Mouse (Mus musculus) limb, embryonic 13.5 days (tissue): ENCODE measurements around the gene Atp1a3. TPM values are rescaled to one million over a fixed set of nuclear protein-coding genes. Genes with fewer than 3 reads are reported as not detected.

Experiments
- ATAC-seq: fragments of 200-750 bp; cut with Nextera tagmentation; 2 replicates; pipeline ENCODE4 v1.8.0; 2017; ENCODE audit warnings: low read depth, moderate number of reproducible peaks, moderate TSS enrichment; ENCODE audit not compliant: low FRiP score
- H3K27ac ChIP-seq: fragments of 300-500 bp; sonication (generic); 2 replicates; pipeline ENCODE4 v1.5.1; 2015; ENCODE audit warnings: inconsistent platforms, mild to moderate bottlenecking, moderate library complexity
- H3K27me3 ChIP-seq: fragments of 300-500 bp; sonication (generic); 2 replicates; pipeline ENCODE4 v1.6.1; 2015; ENCODE audit warnings: mild to moderate bottlenecking, inconsistent platforms
- H3K36me3 ChIP-seq: fragments of 300-500 bp; sonication (generic); 2 replicates; pipeline ENCODE4 v1.6.1; 2015; ENCODE audit warnings: inconsistent platforms, mild to moderate bottlenecking, moderate library complexity
- H3K4me1 ChIP-seq: fragments of 300-500 bp; sonication (generic); 2 replicates; pipeline ENCODE4 v1.6.1; 2015; ENCODE audit warnings: inconsistent platforms
- H3K4me2 ChIP-seq: fragments of 300-500 bp; sonication (generic); replicated peaks from 2 replicates; pipeline ENCODE4 v1.6.1; 2015; ENCODE audit warnings: inconsistent platforms, mild to moderate bottlenecking, moderate library complexity
- H3K4me3 ChIP-seq: fragments of 300-500 bp; sonication (generic); 2 replicates; pipeline ENCODE4 v1.5.1; 2015; ENCODE audit warnings: moderate library complexity, mild to moderate bottlenecking, inconsistent platforms
- H3K9ac ChIP-seq: fragments of 300-500 bp; sonication (generic); 2 replicates; pipeline ENCODE4 v1.6.1; 2015; ENCODE audit warnings: mild to moderate bottlenecking, inconsistent platforms
- H3K9me3 ChIP-seq: fragments of 300-500 bp; sonication (generic); 2 replicates; pipeline ENCODE4 v1.6.1; 2016; ENCODE audit warnings: inconsistent platforms
- WGBS: fragments of 180-500 bp; shearing (Covaris S2); methylation state at CpG from one replicate; pipeline ENCODE4 v1.1.7; 2015; 5-methylcytosine and 5-hydroxymethylcytosine counted together
- polyA plus RNA-seq: library from polyadenylated mRNA; unstranded; fragments of >200 nt; fragmentation: Nextera tagmentation; extraction: Ambion mirVana; gene quantifications from 2 replicates; pipeline ENCODE4 v1.2.1, GENCODE M21; 2015

The Atp1a3 gene
- polyA plus RNA-seq, 1 experiment from 2014 or later: 0.59 TPM

DNA sequence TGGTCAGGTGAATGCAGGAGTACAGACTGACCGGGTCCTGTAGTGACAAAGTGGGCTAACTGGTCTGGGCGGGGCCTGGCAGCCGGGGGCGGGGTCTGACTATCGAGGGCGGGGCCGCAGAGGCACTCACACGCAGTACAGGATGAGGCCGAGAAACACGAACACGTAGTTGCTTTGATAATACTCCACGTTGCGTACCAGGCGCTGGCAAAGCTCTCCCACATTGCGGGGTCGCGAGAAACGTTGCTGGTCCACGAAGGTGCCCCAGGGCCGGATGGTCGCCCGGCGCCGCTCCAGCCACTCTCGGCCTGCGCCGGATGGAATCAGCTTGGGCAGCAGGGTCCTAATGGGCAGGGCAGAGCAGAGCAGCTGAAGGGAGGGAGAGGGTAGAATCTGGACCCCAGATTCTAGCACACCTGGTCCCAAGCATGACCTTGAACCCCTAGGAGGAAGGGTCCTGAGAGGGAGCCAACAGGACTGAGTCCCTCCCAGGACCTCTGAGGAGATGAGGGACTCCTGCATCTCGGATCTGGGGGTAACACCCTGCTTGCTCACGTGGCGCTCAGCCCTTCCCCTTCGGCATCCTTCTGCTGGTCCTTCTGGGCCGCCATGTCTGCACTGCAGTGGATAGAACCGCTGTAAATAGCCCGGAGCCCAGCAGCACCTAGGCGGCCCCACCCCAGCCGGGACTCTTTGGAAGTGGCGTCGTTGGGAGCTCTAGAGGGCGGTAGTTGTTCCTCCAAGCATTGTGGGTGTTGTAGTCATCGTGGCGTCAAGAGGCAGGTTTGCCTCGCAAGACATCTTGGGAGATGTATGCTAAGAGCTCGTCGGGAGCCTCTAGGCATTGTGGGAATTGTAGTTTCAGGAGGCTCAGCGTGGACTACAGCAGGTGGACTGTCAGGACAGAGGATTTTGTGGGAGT lies 33.5 kb downstream of the Atp1a3 start, which contains the start of gene Rabac1:
Rabac1 (minus strand) TSS at position 783 of the 922 bp plus-strand sequence.
- Histone ChIP-seq H3K4me3 (peak within 1 kb of the TSS; percentile 83), H3K4me2 (peak within 1 kb of the TSS; percentile 79), H3K4me1 (peaks cover 8% of the 10 kb centered on the region), H3K9me3 (no peaks in the 10 kb centered on the region), H3K9ac (peak within 1 kb of the TSS; percentile 89), H3K27ac (peak within 1 kb of the TSS; percentile 61; the same call in 1 of the 2 replicates), H3K36me3 (peaks cover 8% of the 10 kb centered on the region), H3K27me3 (no peaks in the 10 kb centered on the region)
- 0% methylated on average over 45 of the region's 45 CpGs for WGBS
- ATAC-seq: peak; percentile 95

DNA sequence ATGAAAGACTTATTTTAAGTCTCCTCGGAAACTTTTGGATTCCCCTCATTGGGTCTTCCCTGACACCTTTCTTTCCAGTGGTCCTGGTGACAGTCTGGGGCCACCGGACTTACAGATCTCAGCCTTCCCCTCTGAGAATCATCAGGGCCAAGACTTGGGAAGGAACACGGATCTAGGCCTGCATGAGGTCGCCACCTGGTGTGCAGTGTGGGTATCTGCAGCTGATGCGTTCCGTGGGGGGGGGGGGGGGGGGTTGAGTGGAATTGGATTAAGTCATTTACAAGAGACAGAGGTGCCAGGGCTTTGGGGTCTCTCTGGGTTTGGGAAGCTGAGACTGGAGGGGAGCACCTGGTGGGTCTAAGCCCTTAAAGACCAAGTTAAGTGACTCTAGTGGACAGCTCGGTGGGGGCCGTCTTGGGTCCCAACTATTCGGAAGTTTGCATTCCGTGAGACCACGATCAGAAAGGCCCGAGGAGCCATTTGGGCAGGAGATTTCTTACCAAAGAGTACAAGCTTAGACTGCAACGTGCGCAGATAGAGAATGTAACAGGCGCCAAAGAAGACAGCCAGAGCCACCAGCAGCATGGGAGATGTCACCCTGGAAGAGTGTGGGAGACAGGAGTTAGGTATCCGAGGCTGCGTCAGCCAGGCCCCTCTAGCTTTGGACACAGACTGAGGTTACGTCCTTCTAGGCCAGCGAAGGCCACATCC lies 34.3 kb downstream of the Atp1a3 start:
- Histone ChIP-seq H3K9me3 (no peaks in the 10 kb centered on the region), H3K27ac (no peak overlapping the region; the same call in 1 of the 2 replicates), H3K9ac (peak overlapping the region; percentile 89), H3K4me3 (peak overlapping the region; percentile 83), H3K4me1 (peaks cover 8% of the 10 kb centered on the region), H3K27me3 (no peaks in the 10 kb centered on the region), H3K36me3 (peaks cover 8% of the 10 kb centered on the region), H3K4me2 (peak overlapping the region; percentile 79)
- ATAC-seq: no peak
- WGBS: 8% methylated on average over 19 of the region's 19 CpGs

DNA sequence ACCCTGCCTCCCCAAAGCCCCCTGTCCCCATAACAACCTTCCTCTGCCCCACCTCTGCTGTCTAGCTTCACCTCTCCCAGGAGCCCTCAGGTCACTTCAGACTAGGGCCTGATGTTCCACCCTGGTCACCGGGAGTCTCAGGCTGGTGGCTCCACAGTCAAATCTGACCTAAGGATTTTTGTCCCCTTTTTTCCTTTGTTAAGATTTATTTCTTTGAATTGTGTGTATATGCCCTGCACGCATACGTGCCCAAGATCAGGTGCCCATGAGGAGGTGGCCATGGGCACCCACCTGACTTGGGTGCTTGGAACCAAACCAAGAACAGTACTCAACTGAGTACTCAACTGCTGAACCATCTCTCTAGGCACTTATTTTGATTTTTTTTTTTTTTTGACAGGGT lies 35.4 kb downstream of the Atp1a3 start:
- WGBS: 96% methylated on average over 3 of the region's 3 CpGs
- no peak overlapping the region for H3K4me3 ChIP-seq
- no peaks in the 10 kb centered on the region for H3K9me3 ChIP-seq
- H3K27ac ChIP-seq: no peak overlapping the region
- H3K36me3 ChIP-seq: peaks cover 8% of the 10 kb centered on the region
- no peak for ATAC-seq
- H3K4me2 ChIP-seq: no peak overlapping the region
- H3K4me1 ChIP-seq: peaks cover 10% of the 10 kb centered on the region
- H3K9ac ChIP-seq: no peak overlapping the region
- H3K27me3 ChIP-seq: no peaks in the 10 kb centered on the region

DNA sequence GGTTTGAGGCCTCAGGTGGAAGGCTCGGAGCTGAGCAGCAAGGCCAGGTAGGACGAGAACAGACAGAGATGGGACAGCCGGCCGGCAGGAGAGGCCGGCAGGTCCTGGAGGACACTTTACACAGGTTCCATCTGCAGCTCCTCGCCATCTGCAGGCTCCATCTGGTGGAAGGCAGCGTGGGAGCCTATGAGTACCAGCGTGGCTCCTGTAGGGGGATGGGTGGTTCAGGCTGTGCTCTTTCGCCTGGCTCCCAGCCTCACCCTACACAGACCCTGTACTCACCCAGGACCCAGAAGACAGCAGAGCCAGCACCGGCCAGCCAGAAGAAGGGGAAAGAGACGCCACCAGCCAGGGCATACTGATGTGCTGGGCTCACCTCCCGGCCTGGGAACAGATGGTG lies 36.0 kb downstream of the Atp1a3 start:
- no peak for ATAC-seq
- Histone ChIP-seq H3K9me3 (no peaks in the 10 kb centered on the region), H3K36me3 (peaks cover 8% of the 10 kb centered on the region), H3K27me3 (no peaks in the 10 kb centered on the region), H3K27ac (no peak overlapping the region), H3K4me1 (peaks cover 11% of the 10 kb centered on the region), H3K9ac (no peak overlapping the region), H3K4me2 (no peak overlapping the region), H3K4me3 (no peak overlapping the region)
- WGBS: 72% methylated on average over 12 of the region's 12 CpGs

DNA sequence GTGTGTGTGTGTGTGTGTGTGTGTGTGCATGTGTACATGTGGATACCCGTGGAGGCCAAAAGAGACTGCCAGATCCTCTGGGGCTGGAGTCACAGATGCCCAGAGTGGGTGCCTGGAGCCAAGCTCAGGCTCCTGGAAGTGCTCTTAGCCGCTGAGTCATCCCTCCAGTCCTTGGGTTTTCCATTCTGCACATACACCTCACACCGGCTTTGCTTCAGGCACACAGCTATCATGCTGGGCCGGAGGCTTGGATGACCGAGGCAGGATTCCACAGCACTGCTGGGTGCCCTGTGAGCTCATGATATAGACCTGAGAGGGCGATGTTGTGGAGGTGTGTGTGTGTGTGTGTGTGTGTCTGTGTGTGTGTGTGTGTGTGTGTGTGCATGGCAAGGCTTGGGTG lies 37.3 kb downstream of the Atp1a3 start:
- no peak overlapping the region for H3K27ac ChIP-seq
- H3K4me3 ChIP-seq: no peak overlapping the region
- no peak for ATAC-seq
- 67% methylated on average over 6 of the region's 6 CpGs for WGBS
- no peaks in the 10 kb centered on the region for H3K27me3 ChIP-seq
- H3K9ac ChIP-seq: no peak overlapping the region
- peaks cover 8% of the 10 kb centered on the region for H3K36me3 ChIP-seq
- peaks cover 11% of the 10 kb centered on the region for H3K4me1 ChIP-seq
- H3K4me2 ChIP-seq: no peak overlapping the region
- no peaks in the 10 kb centered on the region for H3K9me3 ChIP-seq

DNA sequence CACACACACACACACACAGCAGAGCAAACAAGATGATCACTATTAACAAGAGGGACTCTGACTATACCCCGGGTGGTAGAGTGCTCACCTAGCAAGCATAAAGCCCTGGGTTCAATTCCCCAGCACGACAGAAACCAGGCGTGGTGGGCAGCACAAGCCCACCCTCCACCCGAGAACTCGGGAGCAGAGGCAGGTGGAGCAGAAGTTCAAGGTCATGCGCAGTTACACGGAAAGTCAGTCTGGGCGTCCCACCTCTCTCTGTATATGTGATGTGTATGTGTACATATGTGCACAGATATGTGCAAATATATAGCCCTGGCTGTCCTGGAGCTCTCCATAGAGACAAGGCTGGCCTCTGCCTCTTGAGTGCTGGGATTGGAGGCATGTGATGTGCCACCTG lies 37.8 kb downstream of the Atp1a3 start:
- Histone ChIP-seq H3K27me3 (no peaks in the 10 kb centered on the region), H3K4me1 (peaks cover 11% of the 10 kb centered on the region), H3K9me3 (no peaks in the 10 kb centered on the region), H3K36me3 (peaks cover 8% of the 10 kb centered on the region), H3K4me3 (no peak overlapping the region), H3K4me2 (no peak overlapping the region), H3K9ac (no peak overlapping the region), H3K27ac (no peak overlapping the region)
- 75% methylated on average over 8 of the region's 8 CpGs for WGBS
- no peak for ATAC-seq

DNA sequence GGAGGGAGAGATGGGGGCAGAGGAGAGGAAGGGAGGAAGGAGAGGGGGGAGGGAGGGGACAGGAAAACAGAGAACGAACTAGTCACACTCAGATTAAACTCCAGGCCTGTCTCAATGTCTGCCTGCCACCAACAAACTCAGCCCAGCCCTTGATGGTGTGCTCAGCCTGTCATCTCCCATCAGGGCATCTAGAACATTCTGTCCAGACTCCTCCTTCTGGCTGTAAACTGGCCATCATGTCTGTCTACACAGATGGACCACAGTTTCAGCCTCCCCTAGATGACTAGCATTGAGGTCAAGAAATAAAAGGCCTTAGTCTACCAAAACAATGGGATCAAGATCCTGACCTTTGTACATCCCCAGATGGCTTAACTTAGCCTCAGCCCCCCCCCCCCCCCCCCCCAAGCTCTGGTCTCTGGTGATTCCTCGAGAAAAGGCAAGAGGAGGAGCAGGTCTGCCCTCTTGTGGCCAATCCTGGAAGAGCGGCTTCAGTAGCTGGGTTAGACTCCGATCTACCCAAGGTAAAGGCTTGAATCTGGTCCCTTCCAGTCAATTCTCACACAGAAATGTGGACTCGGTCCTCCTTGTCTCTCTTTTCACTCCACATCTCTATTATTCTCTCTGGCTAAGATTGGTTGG lies 40.7 kb downstream of the Atp1a3 start:
- Histone ChIP-seq H3K4me2 (no peak overlapping the region), H3K9ac (no peak overlapping the region), H3K9me3 (no peaks in the 10 kb centered on the region), H3K4me3 (no peak overlapping the region), H3K27me3 (no peaks in the 10 kb centered on the region), H3K4me1 (peaks cover 3% of the 10 kb centered on the region; the same call in 1 of the 2 replicates), H3K27ac (no peak overlapping the region), H3K36me3 (peaks cover 6% of the 10 kb centered on the region)
- WGBS: 12% methylated on average over 5 of the region's 5 CpGs
- no peak; the same call in 1 of the 2 replicates for ATAC-seq

DNA sequence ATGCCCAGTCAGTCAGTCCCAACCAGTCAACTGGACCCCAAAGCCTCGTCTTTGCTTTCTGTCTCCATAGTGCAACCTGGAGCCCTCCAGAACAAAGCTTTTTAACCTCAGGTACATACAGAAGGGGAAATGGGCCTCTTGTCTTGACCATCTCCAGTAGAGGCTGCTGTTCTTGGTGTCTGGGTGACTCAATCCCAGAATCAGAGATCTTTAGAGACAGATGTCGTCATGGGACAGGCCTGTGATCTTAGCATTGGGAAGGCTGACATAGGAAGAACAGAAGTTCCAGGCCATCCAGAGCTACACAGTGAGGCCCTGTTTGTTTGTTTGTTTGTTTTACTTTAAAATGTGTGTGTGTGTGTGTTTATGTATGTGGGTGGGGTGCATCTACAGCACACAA lies 41.5 kb downstream of the Atp1a3 start:
- Histone ChIP-seq H3K4me1 (peaks cover 3% of the 10 kb centered on the region; the same call in 1 of the 2 replicates), H3K36me3 (no peaks in the 10 kb centered on the region), H3K27ac (no peak overlapping the region), H3K4me2 (no peak overlapping the region), H3K9ac (no peak overlapping the region), H3K9me3 (no peaks in the 10 kb centered on the region), H3K4me3 (no peak overlapping the region), H3K27me3 (no peaks in the 10 kb centered on the region)
- ATAC-seq: no peak
- WGBS: 73% methylated on average over 2 of the region's 2 CpGs

DNA sequence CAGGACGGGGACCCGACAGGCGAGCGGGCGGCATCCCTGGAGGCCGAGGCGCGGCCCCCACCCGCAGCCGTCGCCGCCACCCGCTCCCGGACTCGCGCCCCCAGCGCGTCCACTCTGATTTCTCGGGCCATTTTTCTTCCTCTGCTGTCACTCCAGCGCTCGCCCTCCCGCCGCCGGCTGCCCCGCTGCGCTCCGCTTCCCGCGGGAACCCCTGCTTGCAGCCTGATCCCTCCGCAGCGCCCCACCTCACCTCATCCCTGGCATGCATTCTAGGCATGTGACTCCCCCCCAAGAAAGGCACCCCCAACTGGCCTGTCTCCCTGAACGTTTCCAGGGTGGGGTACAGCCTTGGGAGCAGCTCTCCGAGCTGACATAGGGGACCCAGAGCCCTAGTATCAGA lies 50.5 kb downstream of the Atp1a3 start:
- Histone ChIP-seq H3K27me3 (peaks cover 76% of the 10 kb centered on the region), H3K27ac (no peak overlapping the region), H3K9ac (peak overlapping the region; percentile 55), H3K36me3 (no peaks in the 10 kb centered on the region), H3K4me2 (peak overlapping the region; percentile 68), H3K4me3 (peak overlapping the region; percentile 46), H3K4me1 (peaks cover 12% of the 10 kb centered on the region), H3K9me3 (0 out of 2 replicates have a peak, but pooled peaks cover 3% of the 10 kb centered on the region)
- no peak for ATAC-seq
- 2% methylated on average over 33 of the region's 33 CpGs for WGBS

DNA sequence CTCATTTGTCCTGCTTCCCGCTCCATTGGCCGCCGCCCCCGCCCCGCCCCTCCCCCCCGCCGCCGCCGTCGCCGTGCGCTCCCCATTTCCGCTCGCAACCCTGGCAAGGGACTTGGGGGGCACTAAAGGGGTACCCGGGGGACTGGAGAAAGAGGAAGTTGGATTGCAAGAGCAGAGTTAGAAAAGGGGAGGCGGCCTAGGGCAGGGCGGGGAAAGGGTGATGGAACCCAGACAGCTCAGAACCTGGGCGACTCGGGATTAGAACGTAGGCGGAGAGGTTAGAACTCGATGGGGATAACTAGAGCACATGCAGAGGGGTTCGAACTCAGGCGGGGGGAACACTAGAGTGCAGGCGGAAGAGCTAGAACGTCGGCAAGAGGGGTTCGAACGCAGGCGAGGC lies 51.3 kb downstream of the Atp1a3 start:
- H3K4me1 ChIP-seq: peaks cover 12% of the 10 kb centered on the region
- 2% methylated on average over 16 of the region's 30 CpGs for WGBS
- H3K4me2 ChIP-seq: peak overlapping the region; percentile 68
- no peak; the same call in 1 of the 2 replicates for ATAC-seq
- H3K9me3 ChIP-seq: 0 out of 2 replicates have a peak, but pooled peaks cover 3% of the 10 kb centered on the region
- no peaks in the 10 kb centered on the region for H3K36me3 ChIP-seq
- H3K27ac ChIP-seq: no peak overlapping the region
- peak overlapping the region; percentile 46 for H3K4me3 ChIP-seq
- peak overlapping the region; percentile 55 for H3K9ac ChIP-seq
- peaks cover 83% of the 10 kb centered on the region for H3K27me3 ChIP-seq

DNA sequence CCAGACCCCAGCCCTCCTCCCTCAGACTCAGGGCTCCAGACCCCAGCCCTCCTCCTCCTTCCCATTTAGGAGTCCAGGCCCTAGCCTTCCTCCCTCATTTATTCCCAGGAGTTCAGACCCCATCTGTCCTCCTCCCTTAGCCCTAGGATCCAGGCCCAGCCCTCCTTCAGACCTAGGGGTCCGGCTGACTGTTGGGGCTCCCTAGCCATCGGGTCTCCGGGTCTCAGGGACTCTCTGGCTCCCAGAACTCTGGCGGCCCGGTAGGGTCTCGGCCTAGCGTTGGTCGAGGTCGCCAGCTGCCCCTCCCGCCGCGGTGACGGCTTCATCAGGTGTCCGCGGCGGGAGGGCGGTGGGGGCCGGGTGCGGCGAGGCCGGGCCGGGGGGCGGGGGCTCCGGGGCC lies 51.8 kb downstream of the Atp1a3 start:
- no peak for ATAC-seq
- WGBS: under 1% methylated on average over 24 of the region's 24 CpGs
- peak overlapping the region; percentile 55 for H3K9ac ChIP-seq
- H3K4me1 ChIP-seq: peaks cover 12% of the 10 kb centered on the region
- no peaks in the 10 kb centered on the region for H3K36me3 ChIP-seq
- H3K4me2 ChIP-seq: peak overlapping the region; percentile 68
- H3K4me3 ChIP-seq: peak overlapping the region; percentile 46
- no peak overlapping the region; the same call in 1 of the 2 replicates for H3K27ac ChIP-seq
- H3K9me3 ChIP-seq: 0 out of 2 replicates have a peak, but pooled peaks cover 3% of the 10 kb centered on the region
- H3K27me3 ChIP-seq: peaks cover 88% of the 10 kb centered on the region
